Mouse (Mus musculus) liver, postnatal 0 days (tissue): ENCODE results near the gene Fbxo42. TPM values are rescaled to one million over a fixed set of nuclear protein-coding genes. Genes with fewer than 3 reads are reported as not detected.

Experiments
- ATAC-seq: fragments of 200-750 bp; cut with Nextera tagmentation; 2 replicates; pipeline ENCODE4 v1.8.0; 2017; ENCODE audit warnings: mild to moderate bottlenecking, moderate library complexity
- DNase-seq: peaks from one replicate; pipeline ENCODE4 v3.0.0-alpha.2; 2016
- H3K27ac ChIP-seq: fragments of 300-500 bp; sonication (generic); 2 replicates; pipeline ENCODE4 v1.5.1; 2014; ENCODE audit warnings: antibody characterized with exemption, moderate library complexity, mild to moderate bottlenecking, low read depth
- H3K27me3 ChIP-seq: fragments of 300-500 bp; sonication (generic); 2 replicates; pipeline ENCODE4 v1.6.1; 2014; ENCODE audit warnings: low read length, control low read depth, mixed read lengths; ENCODE audit not compliant: insufficient read depth
- H3K36me3 ChIP-seq: fragments of 300-500 bp; sonication (generic); replicated peaks from 2 replicates; pipeline ENCODE4 v1.6.1; 2014; ENCODE audit warnings: mild to moderate bottlenecking, control low read depth, low read length, moderate library complexity, mixed read lengths; ENCODE audit not compliant: insufficient read depth
- H3K4me1 ChIP-seq: fragments of 300-500 bp; sonication (generic); 2 replicates; pipeline ENCODE4 v1.6.1; 2014; ENCODE audit warnings: antibody characterized with exemption, mild to moderate bottlenecking, control low read depth; ENCODE audit not compliant: insufficient read depth
- H3K4me2 ChIP-seq: fragments of 300-500 bp; sonication (generic); 2 replicates; pipeline ENCODE4 v1.6.1; 2014; ENCODE audit warnings: low read depth, mild to moderate bottlenecking, low read length, moderate library complexity, mixed read lengths
- H3K4me3 ChIP-seq: fragments of 300-500 bp; sonication (generic); 2 replicates; pipeline ENCODE4 v1.5.1; 2014; ENCODE audit warnings: low read depth, low read length
- H3K9ac ChIP-seq: fragments of 300-500 bp; sonication (generic); replicated peaks from 2 replicates; pipeline ENCODE4 v1.6.1; 2014; ENCODE audit warnings: mild to moderate bottlenecking, moderate library complexity
- H3K9me3 ChIP-seq: fragments of 300-500 bp; sonication (generic); 2 replicates; pipeline ENCODE4 v1.6.1; 2016; ENCODE audit warnings: mild to moderate bottlenecking, control low read depth, low read length, mixed read lengths
- CTCF ChIP-seq: sonication (generic); IDR thresholded peaks from 2 replicates; pipeline ENCODE4 v1.5.1; 2016; ENCODE audit warnings: antibody characterized with exemption, low read depth
- EP300 ChIP-seq: IDR thresholded peaks from 2 replicates; pipeline ENCODE4 v1.6.1; 2016; ENCODE audit warnings: antibody characterized with exemption, low read depth, mild to moderate bottlenecking
- WGBS: fragments of 180-500 bp; shearing (Covaris S2); extraction: QIAGEN DNeasy Blood & Tissue Kit; methylation state at CpG from one replicate; pipeline ENCODE4 v1.1.7; 2014; ENCODE audit not compliant: insufficient replicate concordance; 5-methylcytosine and 5-hydroxymethylcytosine counted together
- polyA plus RNA-seq: library from polyadenylated mRNA; unstranded; fragments of >200 nt; fragmentation: Nextera tagmentation; extraction: Ambion mirVana; gene quantifications from 2 replicates; pipeline ENCODE4 v1.2.1, GENCODE M21; 2015

The Fbxo42 gene
- polyA plus RNA-seq, 1 experiment from 2014 or later, result 11.7 TPM

DNA sequence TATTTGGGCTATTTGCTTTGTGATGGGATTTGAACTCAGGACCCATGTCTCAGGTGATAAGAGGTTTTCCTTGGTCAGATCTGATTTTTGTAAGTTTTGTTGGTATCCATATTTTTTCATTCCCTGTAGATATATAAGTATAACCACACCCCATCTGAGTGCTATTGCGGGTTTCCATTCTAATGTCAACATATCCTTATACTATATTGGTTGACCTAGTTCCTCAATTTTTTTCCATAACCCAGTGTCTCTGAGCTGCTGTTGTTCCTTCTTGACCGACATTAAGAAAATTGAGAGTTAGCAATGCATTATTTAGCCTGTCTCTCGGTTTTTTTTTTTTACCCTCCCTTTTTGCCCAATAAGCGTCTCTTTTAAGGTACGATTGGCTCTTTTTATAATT is 75.0 kb downstream of the Fbxo42 start:
- Histone ChIP-seq H3K36me3 (no peaks in the 10 kb centered on the region), H3K27me3 (no peaks in the 10 kb centered on the region), H3K9ac (no peak overlapping the region), H3K4me2 (no peak overlapping the region), H3K9me3 (no peaks in the 10 kb centered on the region), H3K4me3 (no peak overlapping the region), H3K4me1 (no peaks in the 10 kb centered on the region), H3K27ac (no peak overlapping the region)
- no peak for ATAC-seq
- no peak for TF ChIP-seq EP300
- TF ChIP-seq CTCF, result no peak
- DNase-seq, result no peak
- 76% methylated on average over 5 of the region's 5 CpGs for WGBS

DNA sequence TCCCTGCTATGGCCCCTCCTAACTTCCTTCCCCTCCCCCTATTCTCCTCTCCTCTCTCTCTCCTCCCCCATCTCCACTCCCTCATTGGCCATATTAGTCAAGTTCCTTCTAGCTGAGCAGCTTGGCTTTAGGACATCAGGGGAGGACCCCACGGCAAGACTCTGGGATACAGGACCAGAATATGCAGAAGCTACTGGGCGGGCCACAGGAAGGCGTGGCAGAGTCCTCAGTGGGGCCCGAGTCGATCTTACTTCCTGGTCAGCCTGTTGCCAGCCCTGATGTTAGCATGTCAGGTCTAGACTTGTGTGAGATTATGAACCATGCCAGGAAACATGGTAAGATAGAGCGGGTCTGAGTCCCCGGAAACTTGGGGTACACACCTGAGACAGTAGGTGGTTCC is 81.0 kb downstream of the Fbxo42 start:
- Histone ChIP-seq H3K9me3 (no peaks in the 10 kb centered on the region), H3K9ac (no peak overlapping the region)
- ATAC-seq, result no peak

DNA sequence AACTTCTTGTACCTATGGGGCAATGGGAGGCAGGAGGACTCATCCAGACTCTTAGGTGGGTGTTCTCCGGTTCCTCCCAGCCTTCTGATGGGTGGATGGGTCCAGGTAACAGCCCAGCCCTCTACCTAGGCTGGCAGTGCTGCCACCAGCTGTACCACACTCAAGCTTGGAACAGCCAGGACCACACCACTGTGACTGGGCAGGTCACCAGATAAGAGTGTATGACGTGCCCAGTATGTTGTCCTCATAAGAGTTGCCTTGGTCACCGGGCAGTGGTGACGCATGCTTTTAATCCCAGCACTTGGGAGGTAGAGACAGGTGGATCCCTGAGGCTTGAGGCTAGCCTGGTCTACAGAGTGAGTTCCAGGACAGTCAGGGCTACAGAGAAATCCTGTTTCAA is 85.5 kb downstream of the Fbxo42 start:
- DNase-seq, result no peak
- H3K27ac ChIP-seq, result no peak overlapping the region
- H3K27me3 ChIP-seq, result peaks cover 7% of the 10 kb centered on the region; the same call in 1 of the 2 replicates
- ATAC-seq, result no peak
- H3K9ac ChIP-seq, result no peak overlapping the region
- TF ChIP-seq EP300 (no peak), CTCF (no peak)
- no peaks in the 10 kb centered on the region for H3K4me1 ChIP-seq
- H3K4me3 ChIP-seq, result no peak overlapping the region
- H3K36me3 ChIP-seq, result no peaks in the 10 kb centered on the region
- H3K4me2 ChIP-seq, result no peak overlapping the region
- H3K9me3 ChIP-seq, result no peaks in the 10 kb centered on the region
- 76% methylated on average over 4 of the region's 4 CpGs for WGBS

More for the DNA sequence above, 81.0 kb downstream of the Fbxo42 start:
- Histone ChIP-seq H3K27ac (no peak overlapping the region), H3K4me2 (no peak overlapping the region), H3K27me3 (0 out of 2 replicates have a peak, but pooled peaks cover 2% of the 10 kb centered on the region), H3K4me3 (no peak overlapping the region), H3K36me3 (no peaks in the 10 kb centered on the region), H3K4me1 (no peaks in the 10 kb centered on the region)
- TF ChIP-seq CTCF, result no peak
- TF ChIP-seq EP300, result no peak
- DNase-seq, result no peak
- WGBS, result 52% methylated on average over 7 of the region's 7 CpGs

DNA sequence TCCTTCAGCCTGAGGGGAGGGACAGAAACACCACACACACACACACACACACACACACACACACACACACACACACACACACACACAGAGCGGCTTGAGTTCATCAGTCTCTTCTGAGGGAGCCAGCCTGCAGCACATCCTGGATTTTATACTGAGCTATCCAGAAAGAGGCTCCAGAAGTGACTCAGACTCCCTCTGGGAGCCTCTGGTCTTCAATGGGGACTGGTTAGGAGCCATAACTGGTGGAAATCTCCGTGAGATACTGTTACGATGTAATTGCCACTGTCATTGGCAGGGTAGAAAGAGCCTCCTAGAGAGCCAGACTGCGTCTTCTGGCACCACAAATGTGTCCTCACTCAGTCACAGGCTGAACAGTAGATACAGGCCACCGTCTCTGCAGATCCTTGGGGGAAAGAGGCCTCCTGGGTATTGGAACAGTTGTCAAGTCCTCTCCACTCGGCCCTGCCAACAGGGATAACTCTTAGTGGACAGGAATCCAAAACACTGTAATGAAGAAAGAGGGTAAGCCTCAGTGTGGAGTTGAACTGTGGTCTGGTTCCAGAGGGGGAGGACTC is 87.9 kb downstream of the Fbxo42 start:
- H3K27me3 ChIP-seq, result peaks cover 28% of the 10 kb centered on the region
- H3K4me1 ChIP-seq, result peaks cover 16% of the 10 kb centered on the region
- ATAC-seq (no peak), DNase-seq (no peak)
- no peak overlapping the region for H3K4me3 ChIP-seq
- H3K4me2 ChIP-seq, result no peak overlapping the region
- H3K9me3 ChIP-seq, result no peaks in the 10 kb centered on the region
- H3K36me3 ChIP-seq, result no peaks in the 10 kb centered on the region
- no peak overlapping the region for H3K27ac ChIP-seq
- WGBS, result 62% methylated on average over 6 of the region's 6 CpGs
- TF ChIP-seq EP300 (no peak), CTCF (no peak)
- H3K9ac ChIP-seq, result no peak overlapping the region

DNA sequence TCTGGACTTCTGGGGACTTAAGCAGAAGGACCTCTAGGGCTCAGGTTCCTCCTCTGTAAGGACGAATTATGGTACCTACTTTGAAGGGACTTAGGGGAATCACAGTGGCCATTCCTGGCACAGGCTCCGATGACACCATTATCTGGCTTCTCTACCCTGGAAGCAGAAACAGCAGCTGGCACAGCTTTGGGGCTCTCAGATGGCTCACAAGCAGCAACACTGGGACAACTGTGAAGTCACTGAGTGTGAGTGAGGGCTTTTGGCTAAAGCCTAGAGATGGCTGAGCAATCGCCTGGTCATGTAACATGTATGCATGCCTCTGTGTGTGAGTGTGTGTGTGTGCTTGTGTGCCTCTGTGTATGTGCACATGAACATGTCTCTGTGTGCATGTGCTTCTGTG is 89.1 kb downstream of the Fbxo42 start:
- Histone ChIP-seq H3K4me2 (no peak overlapping the region), H3K4me1 (peaks cover 22% of the 10 kb centered on the region), H3K27me3 (peaks cover 40% of the 10 kb centered on the region), H3K9me3 (no peaks in the 10 kb centered on the region), H3K4me3 (no peak overlapping the region), H3K36me3 (no peaks in the 10 kb centered on the region), H3K9ac (no peak overlapping the region), H3K27ac (no peak overlapping the region)
- 67% methylated on average over 3 of the region's 3 CpGs for WGBS
- DNase-seq (no peak), ATAC-seq (no peak)
- TF ChIP-seq EP300, result no peak
- no peak for TF ChIP-seq CTCF

DNA sequence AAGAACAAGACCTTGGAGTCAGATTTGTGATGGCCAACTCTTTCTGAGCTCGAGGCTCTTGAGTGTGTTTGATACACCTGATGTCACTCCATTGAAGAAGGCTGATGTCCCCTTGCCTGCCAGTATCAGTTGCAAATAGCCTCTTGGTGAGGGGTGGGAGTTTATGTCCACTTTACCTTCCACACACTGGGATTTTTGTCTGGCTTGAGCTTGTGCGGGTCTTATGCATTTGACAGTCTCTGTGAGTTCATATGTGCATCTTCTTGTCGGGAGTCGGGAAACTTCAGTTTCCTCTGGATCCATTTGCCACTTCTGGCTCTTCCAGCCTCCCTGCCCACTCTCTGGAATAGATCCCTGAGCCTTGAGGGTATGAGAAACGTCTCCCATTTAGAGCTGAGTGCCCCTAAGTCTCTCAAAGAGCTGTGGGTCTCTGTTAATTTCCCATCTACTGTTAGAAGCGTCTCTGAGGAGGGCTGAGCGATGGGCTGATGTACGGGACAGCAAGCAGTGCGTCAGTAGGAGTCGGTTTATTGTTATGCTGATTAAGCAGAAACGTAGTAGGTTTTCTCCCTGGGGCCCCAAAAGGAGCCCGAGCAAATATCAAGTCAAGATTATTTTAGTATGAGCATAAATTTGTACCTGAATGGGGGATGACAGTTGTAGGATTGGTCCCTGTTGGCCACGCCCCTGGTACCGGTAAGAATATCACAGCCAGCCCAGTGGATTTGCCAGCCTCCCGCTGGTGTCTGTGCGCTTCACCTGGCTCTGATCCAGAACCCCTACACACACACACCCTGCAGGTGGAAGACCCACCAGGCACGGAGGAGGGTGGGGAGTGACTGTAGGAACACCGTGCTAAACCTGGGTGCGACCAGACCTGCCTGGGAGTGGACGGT is 91.0 kb downstream of the Fbxo42 start:
- peak overlapping the region; percentile 39 for H3K4me3 ChIP-seq
- peak; percentile 32 for ATAC-seq
- peak overlapping the region; percentile 38; the same call in 1 of the 2 replicates for H3K9ac ChIP-seq
- WGBS, result 8% methylated on average over 20 of the region's 20 CpGs
- peaks cover 24% of the 10 kb centered on the region for H3K4me1 ChIP-seq
- H3K27me3 ChIP-seq, result peaks cover 52% of the 10 kb centered on the region
- DNase-seq, result no peak
- H3K36me3 ChIP-seq, result no peaks in the 10 kb centered on the region
- TF ChIP-seq EP300 (no peak), CTCF (0 out of 2 replicates have a peak, but pooled peaks have one; percentile 1)
- H3K27ac ChIP-seq, result no peak overlapping the region
- H3K9me3 ChIP-seq, result no peaks in the 10 kb centered on the region
- peak overlapping the region; percentile 69 for H3K4me2 ChIP-seq
